ENCODE assay signal across 9 mouse cellular contexts in the genomic region with DNA sequence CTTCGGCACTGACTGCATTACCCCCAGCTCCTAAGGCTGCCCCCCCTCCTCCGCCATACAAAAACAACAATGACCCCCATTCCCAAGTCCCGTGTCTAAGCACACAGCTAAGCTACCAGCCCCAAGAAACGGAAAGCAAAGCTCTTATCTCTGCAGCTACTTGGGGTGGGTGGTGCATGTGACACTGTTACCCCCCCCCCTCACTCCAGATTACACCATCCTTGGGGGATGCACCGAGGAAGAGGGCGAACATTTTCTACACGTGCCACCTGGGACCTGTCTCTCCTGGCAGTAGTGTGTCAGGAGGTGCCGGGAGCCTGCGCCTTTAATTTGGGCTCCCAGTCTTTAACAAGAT. TPM values are rescaled to one million over a fixed set of nuclear protein-coding genes. Genes with fewer than 3 reads are reported as not detected.
DNase-seq lines count a peak whose midpoint lies in the region; ATAC-seq and TF ChIP-seq lines count a peak whose summit lies in the region.
"Had no signal": no experiment of that assay in that cellular context is flagged by ENCODE, and none has a peak within 500 bp of the region (broad histone marks: within the 10 kb centered on the region; RNA-seq: fewer than 3 reads in every experiment).

No protein-coding gene starts in this region.

- no peak for TF ChIP-seq POLR2A in cerebellum, adult 2 months (IDR thresholded peaks at IDR 0.05; ENCODE audit: borderline replicate concordance, insufficient read depth, low read length)
- TF ChIP-seq POLR2A in limb, embryonic 14.5 days (IDR thresholded peaks at IDR 0.05; ENCODE audit: borderline replicate concordance, extremely low read depth, insufficient read depth, insufficient read length), result no peak

- 6% methylated on average over 9 of the region's 9 CpGs for WGBS in cerebellum, adult 2 months
- 25% methylated on average over 9 of the region's 9 CpGs for WGBS in lung, embryonic 16.5 days
- WGBS in limb, embryonic 14.5 days, result 40% methylated on average over 9 of the region's 9 CpGs
- 20% methylated on average over 9 of the region's 9 CpGs for WGBS in stomach, embryonic 16.5 days

- peak overlapping the region; percentile 98 for H3K4me3 ChIP-seq in cerebellum, adult 2 months (replicated peaks; ENCODE audit: insufficient read depth, low read depth, low read length)
- peak overlapping the region; percentile 17 for H3K4me3 ChIP-seq in lung, embryonic 16.5 days (ENCODE audit: low read length)
- peak overlapping the region; percentile 97 for H3K4me3 ChIP-seq in limb, embryonic 14.5 days (replicated peaks; ENCODE audit: low read length)
- H3K4me3 ChIP-seq in stomach, embryonic 16.5 days (replicated peaks; ENCODE audit: low read length), result peak overlapping the region; percentile 77

- no peak for ATAC-seq in lung, embryonic 16.5 days (ENCODE audit: low read depth)
- no peak for ATAC-seq in limb, embryonic 14.5 days (ENCODE audit: low FRiP score, low read depth)
- ATAC-seq in stomach, embryonic 16.5 days (ENCODE audit: insufficient read depth, low FRiP score), result no peak; the same call in 1 of the 2 replicates

- H3K27me3 ChIP-seq in cerebellum, adult 2 months (ENCODE audit: control insufficient read depth, insufficient read depth, low read length), result no peaks in the 10 kb centered on the region
- no peaks in the 10 kb centered on the region for H3K27me3 ChIP-seq in lung, embryonic 16.5 days (ENCODE audit: control insufficient read depth, insufficient read depth, low read depth, low read length)
- no peaks in the 10 kb centered on the region for H3K27me3 ChIP-seq in limb, embryonic 14.5 days (ENCODE audit: control insufficient read depth, insufficient read depth, low read length)
- no peaks in the 10 kb centered on the region for H3K27me3 ChIP-seq in stomach, embryonic 16.5 days (ENCODE audit: control insufficient read depth, insufficient read depth, low read length)

- 0 out of 2 replicates have a peak overlapping the region, but pooled peaks have one; percentile 38 for H3K9ac ChIP-seq in lung, embryonic 16.5 days (ENCODE audit: low read length)
- peak overlapping the region; percentile 84; the same call in 1 of the 2 replicates for H3K9ac ChIP-seq in limb, embryonic 14.5 days (ENCODE audit: low read depth, low read length, severe bottlenecking)
- peak overlapping the region; percentile 54 for H3K9ac ChIP-seq in stomach, embryonic 16.5 days (ENCODE audit: low read length)

- H3K36me3 ChIP-seq in lung, embryonic 16.5 days (ENCODE audit: control insufficient read depth, insufficient read depth, low read length), result no peaks in the 10 kb centered on the region
- H3K36me3 ChIP-seq in limb, embryonic 14.5 days (ENCODE audit: control insufficient read depth, insufficient read depth, low read length), result peaks cover 9% of the 10 kb centered on the region
- H3K36me3 ChIP-seq in stomach, embryonic 16.5 days (ENCODE audit: control insufficient read depth, insufficient read depth, low read length), result no peaks in the 10 kb centered on the region

- H3K9me3 ChIP-seq in lung, embryonic 16.5 days (ENCODE audit: control insufficient read depth, low read length), result no peaks in the 10 kb centered on the region
- H3K9me3 ChIP-seq in limb, embryonic 14.5 days (ENCODE audit: control insufficient read depth, low read length), result no peaks in the 10 kb centered on the region
- no peaks in the 10 kb centered on the region for H3K9me3 ChIP-seq in stomach, embryonic 16.5 days (replicated peaks; ENCODE audit: control insufficient read depth, low read length)

- TF ChIP-seq CTCF in cerebellum, adult 2 months (IDR thresholded peaks at IDR 0.05; ENCODE audit: borderline replicate concordance, insufficient read depth, low read depth, low read length), result no peak

- peaks cover 41% of the 10 kb centered on the region for H3K4me1 ChIP-seq in cerebellum, adult 2 months (ENCODE audit: control insufficient read depth, insufficient read depth, low read length)
- H3K4me1 ChIP-seq in lung, embryonic 16.5 days (replicated peaks; ENCODE audit: control insufficient read depth, insufficient read depth, low read length), result peaks cover 52% of the 10 kb centered on the region
- peaks cover 37% of the 10 kb centered on the region for H3K4me1 ChIP-seq in limb, embryonic 14.5 days (ENCODE audit: control insufficient read depth, insufficient read depth, low read length)
- H3K4me1 ChIP-seq in stomach, embryonic 16.5 days (ENCODE audit: control insufficient read depth, insufficient read depth, low read length), result peaks cover 59% of the 10 kb centered on the region

- no peak overlapping the region for H3K27ac ChIP-seq in cerebellum, adult 2 months (ENCODE audit: insufficient read depth, low read length)
- H3K27ac ChIP-seq in lung, embryonic 16.5 days (ENCODE audit: low read length), result no peak overlapping the region
- H3K27ac ChIP-seq in limb, embryonic 14.5 days (replicated peaks; ENCODE audit: low read depth, low read length), result no peak overlapping the region
- peak overlapping the region; percentile 61; the same call in 1 of the 2 replicates for H3K27ac ChIP-seq in stomach, embryonic 16.5 days (ENCODE audit: low read length)

- peak in 1 of 2 experiments; percentile 25 for DNase-seq in cerebellum, adult 2 months
- no peak for DNase-seq in cerebellum, adult 9-10 months
- DNase-seq in lung, postnatal 10 days, result no peak
- DNase-seq in limb, embryonic 14.5 days (ENCODE audit: low spot score), result no peak
- DNase-seq in frontal cortex, postnatal 14 days (ENCODE audit: low spot score in 2 of 2), result no peak
- DNase-seq in adrenal gland, adult 8-10 months, result no peak
- DNase-seq: thymus, postnatal 36 days had no signal

- H3K4me2 ChIP-seq in lung, embryonic 16.5 days (ENCODE audit: low read depth, low read length), result peak overlapping the region; percentile 94
- H3K4me2 ChIP-seq in limb, embryonic 14.5 days (replicated peaks; ENCODE audit: low read depth, low read length, severe bottlenecking), result peak overlapping the region; percentile 86
- peak overlapping the region; percentile 82 for H3K4me2 ChIP-seq in stomach, embryonic 16.5 days (ENCODE audit: low read depth, low read length)

RNA-seq across cellular contexts. Expression of gene Hdac5, which starts 1.8 kb away (rescaled TPM):
- 188 and 194 TPM in 2 replicates for polyA plus RNA-seq in cerebellum, adult 2 months (2012; rRNA removed)
- polyA plus RNA-seq in lung, embryonic 16.5 days (2015; fragmentation: Nextera tagmentation; extraction: Ambion mirVana), result 70.1 and 80.4 TPM in 2 replicates
- 86.2 and 149 TPM in 2 replicates for polyA plus RNA-seq in limb, embryonic 14.5 days (2012; rRNA removed)
- polyA plus RNA-seq in limb, embryonic 14.5 days (2014; fragmentation: Nextera tagmentation; extraction: Ambion mirVana), result 46.7 and 57.4 TPM in 2 replicates
- 60.6 and 67.4 TPM in 2 replicates for polyA plus RNA-seq in stomach, embryonic 16.5 days (2015; fragmentation: Nextera tagmentation; extraction: Ambion mirVana)
- total RNA-seq in adrenal gland, adult 8-10 months (2022), result 100 to 1,000 TPM; 100 to 175 (median 132) TPM

RNA-seq across cellular contexts. Expression of gene BC030867, which starts 20.5 kb away (rescaled TPM):
- polyA plus RNA-seq in cerebellum, adult 2 months (2012; rRNA removed), result 1.3 and 2.2 TPM in 2 replicates
- polyA plus RNA-seq in lung, embryonic 16.5 days (2015; fragmentation: Nextera tagmentation; extraction: Ambion mirVana), result 18.7 and 19.4 TPM in 2 replicates
- 14.2 and 15.4 TPM in 2 replicates for polyA plus RNA-seq in limb, embryonic 14.5 days (2012; rRNA removed)
- 11.8 and 11.9 TPM in 2 replicates for polyA plus RNA-seq in limb, embryonic 14.5 days (2014; fragmentation: Nextera tagmentation; extraction: Ambion mirVana)
- polyA plus RNA-seq in stomach, embryonic 16.5 days (2015; fragmentation: Nextera tagmentation; extraction: Ambion mirVana), result 10.8 and 12.4 TPM in 2 replicates
- under 1 TPM; 0.41 to 0.83 (median 0.56) TPM for total RNA-seq in adrenal gland, adult 8-10 months (2022)

RNA-seq across cellular contexts. Expression of gene G6pc3, which starts 38.7 kb away (rescaled TPM):
- polyA plus RNA-seq in cerebellum, adult 2 months (2012; rRNA removed), result 115 and 120 TPM in 2 replicates
- polyA plus RNA-seq in lung, embryonic 16.5 days (2015; fragmentation: Nextera tagmentation; extraction: Ambion mirVana), result 28.3 and 28.6 TPM in 2 replicates
- 42.7 and 60.4 TPM in 2 replicates for polyA plus RNA-seq in limb, embryonic 14.5 days (2012; rRNA removed)
- polyA plus RNA-seq in limb, embryonic 14.5 days (2014; fragmentation: Nextera tagmentation; extraction: Ambion mirVana), result 27.6 and 33.7 TPM in 2 replicates
- polyA plus RNA-seq in stomach, embryonic 16.5 days (2015; fragmentation: Nextera tagmentation; extraction: Ambion mirVana), result 28.0 and 28.7 TPM in 2 replicates
- 100 to 1,000 TPM; 143 to 173 (median 158) TPM for total RNA-seq in adrenal gland, adult 8-10 months (2022)

RNA-seq across cellular contexts. Expression of gene Asb16, which starts 40.4 kb away (rescaled TPM):
- 3.1 and 4.0 TPM in 2 replicates for polyA plus RNA-seq in cerebellum, adult 2 months (2012; rRNA removed)
- 0.05 and 0.08 TPM in 2 replicates for polyA plus RNA-seq in lung, embryonic 16.5 days (2015; fragmentation: Nextera tagmentation; extraction: Ambion mirVana)
- polyA plus RNA-seq in limb, embryonic 14.5 days (2012; rRNA removed), result 2.2 and 2.8 TPM in 2 replicates
- polyA plus RNA-seq in limb, embryonic 14.5 days (2014; fragmentation: Nextera tagmentation; extraction: Ambion mirVana), result 0.25 and 0.48 TPM in 2 replicates
- polyA plus RNA-seq in stomach, embryonic 16.5 days (2015; fragmentation: Nextera tagmentation; extraction: Ambion mirVana), result 0.12 TPM in 1 of 2 replicates, not detected in the other
- total RNA-seq in adrenal gland, adult 8-10 months (2022), result 1 to 10 TPM in 2 of 4 experiments, under 1 TPM in 2; 0.20 to 1.2 (median 0.78) TPM

RNA-seq across cellular contexts. Expression of gene Lsm12, which starts 43.1 kb away (rescaled TPM):
- polyA plus RNA-seq in cerebellum, adult 2 months (2012; rRNA removed), result 35.2 and 40.2 TPM in 2 replicates
- polyA plus RNA-seq in lung, embryonic 16.5 days (2015; fragmentation: Nextera tagmentation; extraction: Ambion mirVana), result 108 and 130 TPM in 2 replicates
- polyA plus RNA-seq in limb, embryonic 14.5 days (2012; rRNA removed), result 38.5 and 40.0 TPM in 2 replicates
- 83.8 and 86.0 TPM in 2 replicates for polyA plus RNA-seq in limb, embryonic 14.5 days (2014; fragmentation: Nextera tagmentation; extraction: Ambion mirVana)
- 79.2 and 85.4 TPM in 2 replicates for polyA plus RNA-seq in stomach, embryonic 16.5 days (2015; fragmentation: Nextera tagmentation; extraction: Ambion mirVana)
- 10 to 100 TPM; 67.2 to 86.9 (median 81.0) TPM for total RNA-seq in adrenal gland, adult 8-10 months (2022)

Comparison
In these comparisons a context has a peak if more than half of its experiments do, and no peak if none do; other contexts are left out.
1. H3K4me3 ChIP-seq: peak in every context shown above with its lines; median percentile 98 in cerebellum, adult 2 months; 97 in limb, embryonic 14.5 days; 77 in stomach, embryonic 16.5 days; 17 in lung, embryonic 16.5 days.